Mouse (Mus musculus) ovary, adult 10 weeks (tissue): ENCODE data around the gene 6030498E09Rik. TPM values are rescaled to one million over a fixed set of nuclear protein-coding genes. Genes with fewer than 3 reads are reported as not detected.

Experiments
- polyA plus RNA-seq: library from polyadenylated mRNA; stranded (reverse); fragments of 350-450 nt; fragmentation: Illumina TruSeq; extraction: RNeasy Lipid Tissue Mini Kit (QIAGEN cat#74804); gene quantifications from one replicate; pipeline ENCODE4 v1.2.3, GENCODE M21; 2014

The 6030498E09Rik gene
- not detected for polyA plus RNA-seq

DNA sequence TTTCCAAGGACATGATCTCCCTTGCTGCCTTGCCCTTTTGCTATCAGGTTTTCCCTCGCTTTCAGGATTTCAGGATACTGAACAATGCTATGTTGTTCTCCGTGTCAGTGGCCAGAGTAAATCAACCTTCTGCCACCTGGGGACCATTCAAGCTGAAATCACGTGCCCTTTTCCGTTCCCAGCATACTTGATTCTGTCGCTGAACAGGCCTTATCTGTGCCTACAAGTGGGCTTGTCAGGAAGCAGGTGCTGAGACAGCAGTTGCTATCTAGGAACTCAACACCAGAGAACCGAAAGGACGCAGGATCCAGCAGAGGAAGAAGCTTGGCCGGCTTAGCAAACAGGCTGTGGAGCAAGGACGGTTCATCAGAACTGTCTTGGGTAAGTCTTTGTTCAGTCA, at the start of gene 6030498E09Rik:
Gene 6030498E09Rik (plus strand): TSS at position 194 of the 400 bp plus-strand sequence.

Other genes starting within 250 kb of the 6030498E09Rik start
- 286 TPM for gene Cul4b, start 196.5 kb upstream of the 6030498E09Rik start, polyA plus RNA-seq
- gene Mcts1, start 172.1 kb upstream of the 6030498E09Rik start, polyA plus RNA-seq, result 203 TPM
- 89.1 TPM for gene C1galt1c1, start 137.6 kb upstream of the 6030498E09Rik start, polyA plus RNA-seq